15 mouse cellular contexts compared by ENCODE assay signal in genomic region chr10:25436703-25437401, GRCm38 (mm10).
DNase-seq lines count a peak whose midpoint lies in the region; ATAC-seq and TF ChIP-seq lines count a peak whose summit lies in the region.
"Had no signal": no experiment of that assay in that cellular context is flagged by ENCODE, and none has a peak within 500 bp of the region (broad histone marks: within the 10 kb centered on the region; RNA-seq: fewer than 3 reads in every experiment).

No protein-coding gene starts in this region.

- H3K9ac ChIP-seq in limb, embryonic 12.5 days (replicated peaks), result no peak overlapping the region
- H3K9ac ChIP-seq: heart, embryonic 15.5 days; liver, embryonic 15.5 days had no signal

- no peaks in the 10 kb centered on the region for H3K27me3 ChIP-seq in embryonic facial prominence, embryonic 10.5 days (replicated peaks; ENCODE audit: low read depth, poor library complexity, severe bottlenecking)
- H3K27me3 ChIP-seq in limb, embryonic 12.5 days, result no peaks in the 10 kb centered on the region
- H3K27me3 ChIP-seq: heart, embryonic 15.5 days; liver, embryonic 15.5 days; megakaryocyte, embryonic 14.5 days had no signal

- ATAC-seq in limb, embryonic 12.5 days (ENCODE audit: insufficient number of reproducible peaks, insufficient read depth, low FRiP score, low TSS enrichment, low read depth), result no peak
- ATAC-seq: activated CD4-positive, CD25-positive, alpha-beta regulatory T cell, adult 4 months had no signal

- no peak overlapping the region for H3K4me2 ChIP-seq in limb, embryonic 12.5 days
- H3K4me2 ChIP-seq: heart, embryonic 15.5 days; liver, embryonic 15.5 days had no signal

- TF ChIP-seq CTCF in left cerebral cortex, adult 2 months (IDR thresholded peaks at IDR 0.05), result no peak

- intact Hi-C loops in left cerebral cortex, adult 2 months (cut with DNase I), result loop anchor here (2.0 to 10.0 kb wide), 2 partner anchors 76 to 452 kb away; no protein-coding TSS in a partner anchor
- intact Hi-C loops in left cerebral cortex, postnatal 25 days (cut with DNase I), result loop anchor here (10.0 kb wide), 1 partner anchor 72 kb away; no protein-coding TSS in a partner anchor

- H3K4me3 ChIP-seq in left cerebral cortex, adult 2 months, result no peak overlapping the region
- H3K4me3 ChIP-seq in embryonic facial prominence, embryonic 10.5 days, result no peak overlapping the region
- no peak overlapping the region for H3K4me3 ChIP-seq in limb, embryonic 12.5 days (replicated peaks)
- H3K4me3 ChIP-seq: heart, embryonic 15.5 days; liver, embryonic 15.5 days; megakaryocyte, embryonic 14.5 days had no signal

- H3K9me3 ChIP-seq in embryonic facial prominence, embryonic 10.5 days, result no peaks in the 10 kb centered on the region
- H3K9me3 ChIP-seq in limb, embryonic 12.5 days, result no peaks in the 10 kb centered on the region
- H3K9me3 ChIP-seq: heart, embryonic 15.5 days; liver, embryonic 15.5 days; megakaryocyte, embryonic 14.5 days had no signal

- no peaks in the 10 kb centered on the region; the same call in 1 of the 2 replicates for H3K36me3 ChIP-seq in embryonic facial prominence, embryonic 10.5 days (replicated peaks)
- H3K36me3 ChIP-seq in limb, embryonic 12.5 days, result peaks cover 4% of the 10 kb centered on the region; the same call in 1 of the 2 replicates
- H3K36me3 ChIP-seq: heart, embryonic 15.5 days; liver, embryonic 15.5 days had no signal

- H3K27ac ChIP-seq in left cerebral cortex, adult 2 months, result peak overlapping the region; percentile 10; the same call in 1 of the 2 replicates
- peak overlapping the region; percentile 72 for H3K27ac ChIP-seq in embryonic facial prominence, embryonic 10.5 days (replicated peaks)
- peak overlapping the region; percentile 83 for H3K27ac ChIP-seq in limb, embryonic 12.5 days
- H3K27ac ChIP-seq: heart, embryonic 15.5 days; liver, embryonic 15.5 days had no signal

- peaks cover 55% of the 10 kb centered on the region for H3K4me1 ChIP-seq in embryonic facial prominence, embryonic 10.5 days
- H3K4me1 ChIP-seq in limb, embryonic 12.5 days (replicated peaks), result peaks cover 49% of the 10 kb centered on the region

- WGBS in embryonic facial prominence, embryonic 10.5 days, result 54% methylated on average over 6 of the region's 6 CpGs
- 54% methylated on average over 6 of the region's 6 CpGs for WGBS in limb, embryonic 12.5 days

- DNase-seq in gastrocnemius, adult 18-20 months (ENCODE audit: low spot score), result peak; percentile 49
- no peak for DNase-seq in gastrocnemius, postnatal 10 days
- no peak for DNase-seq in left cerebral cortex, adult 2 months (ENCODE audit: extremely low spot score in 1 of 2, low spot score in 2 of 2)
- DNase-seq in left cerebral cortex, postnatal 25 days (ENCODE audit: low spot score in 2 of 2), result no peak
- peak; percentile 35 for DNase-seq in embryonic facial prominence, embryonic 10.5 days (ENCODE audit: low spot score)
- DNase-seq in kidney, adult 9 months, result no peak
- no peak for DNase-seq in natural killer cell, adult 2 months (ENCODE audit: low spot score in 2 of 2)
- DNase-seq: cerebellum, postnatal 10 days; kidney, postnatal 25 days; right cerebral cortex, postnatal 25 days had no signal

Comparison
In these comparisons a context has a peak if more than half of its experiments do, and no peak if none do; other contexts are left out.
1. DNase-seq: peak in gastrocnemius, adult 18-20 months (single experiment) and embryonic facial prominence, embryonic 10.5 days (single experiment); none in gastrocnemius, postnatal 10 days (single experiment), left cerebral cortex, adult 2 months (0 of 2), left cerebral cortex, postnatal 25 days (0 of 2), kidney, adult 9 months (single experiment) and natural killer cell, adult 2 months (0 of 2).
2. H3K27ac ChIP-seq: peak in every context shown above with its lines; median percentile 83 in limb, embryonic 12.5 days; 72 in embryonic facial prominence, embryonic 10.5 days; 10 in left cerebral cortex, adult 2 months.